Mouse (Mus musculus): Measurements from ENCODE around the gene Vangl1. TPM values are rescaled to one million over a fixed set of nuclear protein-coding genes. Genes with fewer than 3 reads are reported as not detected.
"Not testable (repeated sequence)": the region's sequence is repeated elsewhere in the genome, so short reads cannot be mapped to it uniquely, and the experiment has no call there.

The Vangl1 gene
- polyA plus RNA-seq, 1 experiment from 2014 or later = 22.8 TPM

DNA sequence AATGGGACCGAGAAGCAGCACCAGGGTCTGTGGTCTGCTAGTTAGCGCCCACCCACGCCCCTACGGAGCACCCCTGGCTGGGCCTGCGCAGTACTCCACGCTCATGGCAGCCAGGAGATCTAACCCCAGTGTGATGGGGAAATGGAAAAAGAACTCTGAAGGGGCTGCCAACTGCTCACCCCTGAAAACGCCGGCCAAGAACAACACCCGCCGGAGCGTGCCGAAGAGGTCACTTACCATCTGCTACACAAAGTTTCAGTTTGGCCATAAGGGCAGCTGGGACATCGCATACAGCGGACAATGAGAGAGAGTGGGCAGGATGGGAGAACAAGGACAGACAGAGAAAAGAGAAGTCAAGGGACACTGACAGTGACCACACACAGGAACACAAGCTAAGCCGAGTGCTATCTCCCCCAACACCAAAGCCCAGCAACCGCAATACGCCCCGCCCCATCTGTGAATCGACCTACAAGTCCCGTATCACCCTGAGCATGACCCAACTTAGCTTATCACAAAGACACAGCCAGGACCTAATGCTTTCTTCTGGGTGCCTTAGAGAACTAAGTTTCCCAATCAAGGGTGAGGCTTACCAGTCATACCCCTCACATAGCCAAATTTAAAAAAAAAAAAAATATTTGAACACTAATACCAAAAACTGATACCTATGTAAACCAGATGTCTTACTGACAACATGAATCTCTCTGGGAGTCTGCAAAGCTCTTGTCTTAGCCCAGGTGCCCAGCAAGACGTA, 38.8 kb downstream of the Vangl1 start:
- ATAC-seq = peak; percentile 99
- no peak for TF ChIP-seq CTCF (IDR thresholded peaks at IDR 0.05; ENCODE audit: low read depth)
- peak; percentile 99 for TF ChIP-seq EP300 (IDR thresholded peaks at IDR 0.05; ENCODE audit: low read depth)
- Histone ChIP-seq H3K36me3 (replicated peaks; ENCODE audit: insufficient read depth, low read length) (peaks cover 22% of the 10 kb centered on the region), H3K4me1 (ENCODE audit: insufficient read depth) (peaks cover 12% of the 10 kb centered on the region), H3K9ac (replicated peaks) (peak overlapping the region; percentile 85), H3K9me3 (ENCODE audit: low read length) (no peaks in the 10 kb centered on the region), H3K4me3 (ENCODE audit: low read depth, low read length) (peak overlapping the region; percentile 59), H3K27me3 (ENCODE audit: insufficient read depth, low read length) (no peaks in the 10 kb centered on the region), H3K4me2 (ENCODE audit: low read depth, low read length) (peak overlapping the region; percentile 65), H3K27ac (ENCODE audit: low read depth) (peak overlapping the region; percentile 93)
- peak; percentile 88 for DNase-seq
- 51% methylated on average over 21 of the region's 21 CpGs for WGBS (ENCODE audit: insufficient replicate concordance)

DNA sequence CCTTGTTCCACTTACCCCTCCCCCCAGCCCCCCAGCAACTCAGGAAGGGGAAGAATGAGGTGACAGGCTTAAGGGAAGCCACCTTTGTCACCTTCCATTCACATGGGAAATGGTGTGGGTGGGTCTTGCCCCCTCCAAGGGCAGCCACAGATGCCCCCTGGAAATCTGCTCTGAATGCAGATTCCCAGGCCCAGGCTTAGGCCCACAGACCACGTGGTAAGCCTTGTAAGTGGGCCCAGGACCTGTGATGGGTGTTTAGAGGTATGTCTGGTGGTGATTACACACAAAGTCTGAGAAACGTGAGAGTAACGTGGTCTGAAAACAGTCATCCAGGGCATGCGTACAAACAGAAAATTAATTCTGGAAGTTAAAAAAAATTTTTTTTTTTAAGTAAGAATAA, 39.6 kb downstream of the Vangl1 start:
- ATAC-seq = no peak

DNA sequence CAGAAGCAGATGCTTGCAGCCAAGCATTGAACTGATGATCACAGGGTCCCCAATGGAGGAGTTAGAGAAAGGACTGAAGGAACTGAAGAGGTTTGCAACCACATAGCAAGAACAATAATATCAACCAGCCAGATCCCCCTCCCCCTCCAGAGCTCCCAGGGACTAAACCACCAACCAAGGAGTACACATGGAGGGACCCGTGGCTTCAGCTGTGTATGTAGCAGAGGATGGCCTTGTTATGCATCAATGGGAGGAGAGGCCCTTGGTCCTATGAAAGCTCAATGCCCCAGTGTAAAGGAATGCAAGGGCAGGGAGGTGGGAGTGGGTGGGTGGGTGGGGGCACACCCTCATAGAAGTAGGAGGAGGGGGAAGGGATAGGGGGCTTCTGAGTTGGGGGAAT, 40.6 kb downstream of the Vangl1 start:
- not testable (repeated sequence) for H3K9me3 ChIP-seq (ENCODE audit: low read length); H3K27me3 ChIP-seq (ENCODE audit: insufficient read depth, low read length); ATAC-seq; H3K9ac ChIP-seq (replicated peaks); H3K27ac ChIP-seq (ENCODE audit: low read depth); DNase-seq
- Histone ChIP-seq H3K4me2 (ENCODE audit: low read depth, low read length) (peak overlapping the region; percentile 65), H3K4me1 (ENCODE audit: insufficient read depth) (peaks cover 15% of the 10 kb centered on the region), H3K4me3 (ENCODE audit: low read depth, low read length) (peak overlapping the region; percentile 59), H3K36me3 (replicated peaks; ENCODE audit: insufficient read depth, low read length) (peaks cover 31% of the 10 kb centered on the region)
- 40% methylated on average over 1 of the region's 1 CpGs for WGBS (ENCODE audit: insufficient replicate concordance)

More for the DNA sequence above, 39.6 kb downstream of the Vangl1 start:
- peaks cover 24% of the 10 kb centered on the region for H3K36me3 ChIP-seq (replicated peaks; ENCODE audit: insufficient read depth, low read length)
- H3K4me1 ChIP-seq (ENCODE audit: insufficient read depth) = peaks cover 12% of the 10 kb centered on the region
- H3K27ac ChIP-seq (ENCODE audit: low read depth) = peak overlapping the region; percentile 91
- peak overlapping the region; percentile 65 for H3K4me2 ChIP-seq (ENCODE audit: low read depth, low read length)
- TF ChIP-seq CTCF (IDR thresholded peaks at IDR 0.05; ENCODE audit: low read depth) (no peak), EP300 (IDR thresholded peaks at IDR 0.05; ENCODE audit: low read depth) (no peak)
- no peak for DNase-seq
- H3K4me3 ChIP-seq (ENCODE audit: low read depth, low read length) = peak overlapping the region; percentile 59
- no peaks in the 10 kb centered on the region for H3K9me3 ChIP-seq (ENCODE audit: low read length)
- H3K27me3 ChIP-seq (ENCODE audit: insufficient read depth, low read length) = no peaks in the 10 kb centered on the region
- WGBS (ENCODE audit: insufficient replicate concordance) = 59% methylated on average over 4 of the region's 4 CpGs
- peak overlapping the region; percentile 85 for H3K9ac ChIP-seq (replicated peaks)

DNA sequence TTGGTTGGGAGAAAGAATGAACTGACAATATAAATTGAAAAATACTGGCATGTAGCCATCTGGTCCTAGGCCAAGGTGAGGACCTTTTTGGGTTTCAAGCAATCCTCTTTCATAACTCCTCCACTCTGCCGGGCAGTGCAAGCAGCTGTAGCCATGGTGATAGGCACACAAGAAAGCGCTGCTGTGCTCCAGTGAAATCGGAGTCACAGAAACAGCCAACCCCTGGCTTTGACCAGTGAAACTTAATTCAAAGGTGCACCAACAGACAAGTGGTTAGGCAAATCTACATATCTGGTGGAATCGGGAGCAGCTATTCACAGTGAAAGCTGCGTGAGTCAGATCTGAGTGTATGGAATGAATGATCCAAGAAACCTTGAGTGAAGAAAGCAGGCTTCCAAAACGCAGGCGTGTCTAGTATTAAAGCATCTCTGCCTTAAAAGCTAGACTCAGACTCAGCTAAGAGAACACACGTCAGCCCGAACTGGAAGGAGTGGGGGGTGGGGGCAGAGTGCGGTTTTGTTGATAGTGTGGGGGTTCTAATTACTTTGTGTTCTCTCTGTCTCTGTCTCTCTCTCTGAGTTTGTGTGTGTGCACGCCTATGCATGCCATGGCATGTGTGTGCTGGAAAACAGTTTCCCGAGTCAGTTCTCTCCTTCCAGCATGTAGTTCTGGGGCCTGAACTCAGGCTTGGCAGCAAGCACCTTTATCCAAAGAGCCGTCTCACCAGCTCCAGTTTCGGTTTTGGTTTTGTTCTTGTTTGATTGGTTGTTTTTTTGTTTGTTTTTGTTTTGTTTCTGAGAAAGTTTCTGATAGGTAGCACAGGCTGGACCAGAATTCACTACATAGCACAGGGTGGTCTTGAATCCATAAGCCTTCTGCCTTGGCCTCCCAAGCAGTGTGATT, 44.8 kb downstream of the Vangl1 start:
- peak overlapping the region; percentile 24 for H3K4me2 ChIP-seq (ENCODE audit: low read depth, low read length)
- 73% methylated on average over 14 of the region's 14 CpGs for WGBS (ENCODE audit: insufficient replicate concordance)
- ATAC-seq (peak; percentile 64), DNase-seq (peak; percentile 30)
- H3K4me1 ChIP-seq (ENCODE audit: insufficient read depth) = peaks cover 3% of the 10 kb centered on the region; the same call in 1 of the 2 replicates
- H3K27ac ChIP-seq (ENCODE audit: low read depth) = 0 out of 2 replicates have a peak overlapping the region, but pooled peaks have one; percentile 6
- TF ChIP-seq EP300 (IDR thresholded peaks at IDR 0.05; ENCODE audit: low read depth) (no peak), CTCF (IDR thresholded peaks at IDR 0.05; ENCODE audit: low read depth) (no peak)
- no peak overlapping the region; the same call in 1 of the 2 replicates for H3K9ac ChIP-seq (replicated peaks)
- peaks cover 54% of the 10 kb centered on the region for H3K36me3 ChIP-seq (replicated peaks; ENCODE audit: insufficient read depth, low read length)
- no peaks in the 10 kb centered on the region for H3K27me3 ChIP-seq (ENCODE audit: insufficient read depth, low read length)
- H3K9me3 ChIP-seq (ENCODE audit: low read length) = no peaks in the 10 kb centered on the region
- no peak overlapping the region for H3K4me3 ChIP-seq (ENCODE audit: low read depth, low read length)

DNA sequence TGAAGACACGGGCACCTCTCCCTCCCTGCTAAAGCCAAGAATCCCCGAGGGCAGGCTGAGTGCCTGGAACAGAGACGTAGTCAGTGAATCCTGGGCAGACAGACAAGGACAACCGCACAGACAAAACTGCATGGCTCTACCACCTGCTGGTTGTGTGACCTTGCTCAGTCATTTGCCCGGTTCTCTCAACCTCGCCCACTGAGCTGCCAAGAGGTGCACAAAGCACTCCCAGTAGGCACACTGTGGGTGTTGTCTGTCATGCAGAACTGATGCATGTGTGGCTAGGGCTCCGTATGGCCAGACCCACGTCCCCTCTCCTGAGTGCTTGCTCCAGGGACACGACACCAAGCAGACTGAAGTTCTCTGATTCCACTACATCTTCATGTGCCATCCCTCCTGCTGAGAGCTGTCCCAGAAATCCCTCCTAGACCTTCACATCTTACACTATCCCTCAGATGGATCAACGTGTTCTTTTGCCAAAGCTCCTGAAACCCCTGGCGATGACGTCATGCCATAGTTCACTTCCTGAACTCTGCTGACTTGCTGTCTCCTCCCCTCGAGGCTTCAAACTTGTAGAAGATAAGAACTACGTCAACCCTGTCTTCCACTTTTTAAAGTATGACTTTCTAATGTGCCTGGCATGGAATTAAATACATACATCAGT, 45.6 kb downstream of the Vangl1 start:
- H3K36me3 ChIP-seq (replicated peaks; ENCODE audit: insufficient read depth, low read length) = peaks cover 54% of the 10 kb centered on the region
- TF ChIP-seq CTCF (IDR thresholded peaks at IDR 0.05; ENCODE audit: low read depth) (no peak), EP300 (IDR thresholded peaks at IDR 0.05; ENCODE audit: low read depth) (no peak)
- peaks cover 3% of the 10 kb centered on the region; the same call in 1 of the 2 replicates for H3K4me1 ChIP-seq (ENCODE audit: insufficient read depth)
- no peak overlapping the region for H3K4me3 ChIP-seq (ENCODE audit: low read depth, low read length)
- 72% methylated on average over 14 of the region's 14 CpGs for WGBS (ENCODE audit: insufficient replicate concordance)
- 0 out of 2 replicates have a peak overlapping the region, but pooled peaks have one; percentile 6 for H3K27ac ChIP-seq (ENCODE audit: low read depth)
- no peak overlapping the region for H3K4me2 ChIP-seq (ENCODE audit: low read depth, low read length)
- no peaks in the 10 kb centered on the region for H3K27me3 ChIP-seq (ENCODE audit: insufficient read depth, low read length)
- DNase-seq (no peak), ATAC-seq (peak; percentile 43; the same call in 1 of the 2 replicates)
- H3K9ac ChIP-seq (replicated peaks) = no peak overlapping the region; the same call in 1 of the 2 replicates
- H3K9me3 ChIP-seq (ENCODE audit: low read length) = no peaks in the 10 kb centered on the region

All from liver, postnatal 0 days (tissue).